Mouse (Mus musculus) ZHBTc4 (cell line): Measurements from ENCODE around the gene Sap30.
"Not testable (repeated sequence)": the region's sequence is repeated elsewhere in the genome, so short reads cannot be mapped to it uniquely, and the experiment has no call there.

Experiments used
- DNase-seq: peaks from one replicate; pipeline ENCODE4 v3.0.0-alpha.2; 2011; ENCODE audit warnings: low read depth, low spot score

Sap30 gene

DNA sequence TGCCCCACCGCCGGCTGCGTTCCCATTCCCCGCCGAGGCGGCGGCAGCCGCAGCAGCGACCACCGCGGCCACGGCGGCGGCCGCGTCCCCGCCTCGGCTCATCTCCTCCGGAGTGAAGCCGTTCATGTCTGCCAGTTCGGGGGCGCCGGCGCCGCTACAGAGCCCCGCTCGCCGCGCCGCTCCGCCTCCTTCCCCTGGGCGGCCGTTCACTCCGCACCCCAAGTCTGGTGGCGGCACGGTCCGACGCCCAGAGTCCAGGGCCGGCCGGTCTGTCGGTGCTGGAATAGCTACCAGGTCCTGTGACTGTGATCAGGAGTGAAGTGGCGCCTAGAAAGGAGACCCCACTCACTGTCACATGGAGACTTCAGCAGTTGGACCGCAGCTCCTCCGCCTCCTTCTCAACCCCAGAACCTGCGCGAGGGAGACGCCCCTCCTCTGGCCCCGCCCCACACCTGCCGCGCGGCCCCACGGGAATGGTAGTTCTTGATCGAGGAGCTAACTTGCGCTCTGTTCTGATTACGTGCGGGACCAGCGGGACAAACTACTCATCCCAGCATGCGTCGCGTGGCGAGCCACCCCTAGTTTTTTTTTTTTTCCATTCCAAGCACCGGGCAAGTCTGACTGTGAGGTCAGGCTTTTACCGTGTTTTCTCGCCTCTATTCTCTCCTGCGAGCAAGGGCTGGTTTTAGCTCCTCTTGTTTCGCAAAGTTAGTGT lies at the start of gene Sap30:
Gene Sap30 (minus strand): TSS at position 420 of the 715 bp plus-strand sequence.
- peak; percentile 99 for DNase-seq

DNA sequence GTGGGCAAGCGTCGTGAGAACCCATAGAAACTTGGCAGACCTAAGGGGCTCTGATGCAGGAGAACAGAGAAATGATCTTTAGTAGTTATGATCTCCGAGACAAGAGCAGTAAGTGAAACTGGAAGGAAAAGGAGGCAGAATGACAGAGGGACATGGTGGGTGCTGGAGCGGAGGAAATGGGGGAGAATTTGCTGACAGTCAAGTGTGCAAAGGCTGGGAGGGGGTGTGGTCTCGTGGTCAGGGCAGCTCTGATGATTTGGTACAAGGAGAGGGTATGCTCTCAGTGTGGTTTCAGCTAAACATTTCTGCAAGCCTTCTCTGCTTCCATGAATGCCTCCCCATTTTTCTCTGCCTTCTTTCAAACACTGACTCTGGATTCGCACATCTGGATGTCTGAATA lies 48.5 kb upstream of the Sap30 start:
- no peak for DNase-seq

DNA sequence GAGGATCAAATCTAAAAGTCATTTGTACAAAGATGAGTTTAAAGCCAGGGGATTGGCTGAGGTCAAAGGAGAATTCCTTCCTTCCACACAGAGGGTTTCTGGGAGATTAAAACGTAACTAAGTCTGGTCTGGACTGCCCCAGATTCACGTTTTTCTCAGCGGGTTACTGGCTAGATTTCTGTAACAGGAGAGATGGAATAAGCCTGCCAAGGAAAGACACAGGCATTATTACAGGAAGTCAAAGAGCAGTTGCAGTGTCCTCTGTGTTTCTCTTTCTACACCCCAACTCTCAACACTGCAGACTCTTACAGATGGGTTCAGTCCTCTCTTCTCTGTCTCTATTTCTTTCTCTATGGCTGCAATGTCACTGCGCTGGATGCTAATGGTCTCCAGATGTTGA lies 46.8 kb upstream of the Sap30 start:
- DNase-seq: no peak

DNA sequence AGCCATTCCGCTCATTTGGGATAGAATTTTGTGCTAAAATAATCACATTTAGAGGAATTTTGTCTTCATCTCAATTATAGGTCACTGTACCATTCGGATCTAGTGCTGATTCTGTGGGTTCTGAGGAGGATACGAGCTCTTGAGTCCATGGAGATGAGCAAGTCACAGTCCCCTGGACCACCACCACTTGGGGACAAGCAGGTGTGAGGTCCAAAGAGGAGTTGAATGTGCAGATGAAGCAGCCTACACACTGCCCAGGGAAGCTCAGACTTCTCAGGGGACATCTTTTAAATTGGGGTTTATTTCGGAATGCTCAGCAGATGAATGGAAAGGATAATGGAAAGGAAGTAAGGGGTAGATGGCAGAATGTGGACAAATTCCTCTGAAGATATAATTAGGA lies 45.4 kb upstream of the Sap30 start:
- DNase-seq: no peak

DNA sequence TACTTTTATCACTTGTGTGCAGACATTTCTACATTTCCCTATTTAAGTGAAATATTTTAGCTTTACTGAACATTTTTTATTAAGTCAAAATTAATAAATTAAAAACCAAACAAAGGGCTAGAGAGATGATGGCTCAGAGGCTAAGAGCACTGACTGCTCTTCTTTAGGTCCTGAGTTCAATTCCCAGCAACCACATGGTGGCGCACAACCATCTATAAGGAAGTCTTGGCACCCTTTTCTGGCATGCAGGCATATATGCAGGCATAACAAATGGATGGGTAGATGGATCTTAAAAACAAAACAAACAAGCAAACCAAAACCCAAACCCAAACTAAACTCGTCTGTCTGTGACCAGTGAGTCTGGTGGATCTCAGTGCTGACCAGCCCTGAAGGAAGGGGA lies 44.6 kb upstream of the Sap30 start:
- no peak for DNase-seq

DNA sequence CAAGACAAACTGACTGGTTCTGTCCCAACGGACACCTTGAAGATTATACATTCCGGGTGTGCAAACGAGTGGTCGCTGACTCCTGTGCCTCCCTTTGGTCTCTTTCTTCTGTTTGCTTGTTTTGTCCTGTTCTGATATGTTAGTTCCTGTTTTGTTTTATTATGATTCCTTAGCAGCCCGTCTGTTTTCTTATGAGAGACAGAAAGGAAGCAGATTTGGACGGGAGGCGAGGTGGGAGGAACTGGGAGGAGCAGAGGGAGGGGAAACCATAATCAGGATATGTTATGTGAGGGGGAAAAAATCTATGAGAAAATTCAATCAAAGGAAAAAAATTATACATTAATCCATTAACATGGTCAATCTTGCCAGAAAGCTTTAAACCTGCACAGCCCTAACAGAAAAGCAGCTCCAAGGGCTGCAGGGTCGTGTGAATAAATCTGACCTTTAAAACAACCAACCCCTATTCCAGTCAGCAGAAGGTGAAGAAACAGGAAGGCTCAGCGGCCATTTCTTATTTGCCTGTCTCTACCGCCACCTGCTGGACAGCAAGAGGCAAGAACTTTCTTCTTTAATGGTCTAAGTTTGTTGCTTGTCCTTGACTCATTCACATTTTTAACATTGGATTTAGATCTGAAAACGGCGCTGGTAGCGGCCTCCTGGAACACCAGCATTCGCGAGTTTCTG lies 43.1 kb upstream of the Sap30 start:
- peak; percentile 90 for DNase-seq

DNA sequence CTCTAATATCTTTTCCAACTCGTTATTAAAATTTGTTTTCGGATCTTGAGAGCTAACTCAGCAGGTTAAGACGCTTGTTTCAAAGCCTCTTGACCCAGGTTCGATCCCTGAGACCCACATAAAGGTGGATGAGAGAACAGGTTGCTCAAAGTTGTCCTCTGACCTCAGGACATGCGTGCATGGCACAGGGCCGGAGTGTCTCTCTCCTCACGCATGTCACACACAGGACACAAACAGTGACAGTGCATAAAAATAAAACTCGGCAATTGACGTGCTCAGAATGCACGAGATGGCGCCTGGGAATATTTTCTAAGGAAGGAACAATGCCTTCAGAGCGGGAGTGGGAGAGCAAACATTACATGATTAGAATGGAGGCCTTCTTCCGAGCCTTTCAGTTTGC lies 42.6 kb upstream of the Sap30 start:
- DNase-seq: no peak

DNA sequence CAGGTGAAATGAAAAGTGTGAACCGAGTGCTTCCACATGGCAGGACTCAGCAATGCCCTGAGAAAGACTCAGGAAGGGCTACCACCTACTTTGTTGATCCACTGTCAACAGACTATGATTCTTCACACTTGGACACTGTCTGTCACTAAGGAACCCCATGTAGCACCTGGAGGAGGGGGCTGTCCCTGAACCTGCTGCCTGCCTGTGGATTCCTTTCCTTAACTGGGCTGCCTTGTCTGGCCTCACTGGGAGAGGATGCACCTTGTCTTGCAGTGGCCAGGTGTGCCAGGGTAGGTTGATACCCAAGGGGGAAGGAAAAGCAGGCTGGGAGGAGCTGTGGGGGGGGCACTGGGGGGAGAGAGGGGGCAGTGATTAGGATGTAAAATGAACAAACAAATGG lies 40.4 kb upstream of the Sap30 start:
- DNase-seq: no peak

DNA sequence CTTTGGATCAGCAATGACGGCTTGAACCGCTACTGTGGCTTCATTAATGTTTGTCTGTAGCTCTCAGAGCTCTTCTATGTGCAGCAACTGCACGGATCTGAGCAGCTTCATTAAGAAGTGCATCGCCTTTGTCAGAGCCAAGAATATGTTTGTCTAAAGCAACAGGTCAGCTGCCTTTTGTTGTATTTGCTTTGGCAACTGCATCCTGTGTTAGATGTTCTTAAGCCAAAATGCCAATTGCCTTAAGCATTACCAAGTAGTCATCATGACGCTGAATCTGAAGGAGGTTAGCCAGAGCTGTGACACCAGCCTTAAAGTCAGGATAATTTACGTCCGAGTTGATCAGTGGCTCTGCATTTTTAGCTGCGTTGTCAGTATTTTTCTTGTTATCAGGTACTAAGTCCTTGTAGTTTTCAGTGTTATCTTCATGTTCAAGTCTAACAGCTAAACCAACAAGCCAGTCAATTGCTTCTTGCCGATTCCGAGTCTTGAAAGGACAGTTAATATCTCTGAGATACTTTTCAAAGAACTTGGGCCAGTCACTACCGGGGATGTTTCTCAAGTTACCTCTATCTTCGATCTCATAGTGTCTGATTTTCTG lies 32.6 kb upstream of the Sap30 start:
- DNase-seq: peak; percentile 35

DNA sequence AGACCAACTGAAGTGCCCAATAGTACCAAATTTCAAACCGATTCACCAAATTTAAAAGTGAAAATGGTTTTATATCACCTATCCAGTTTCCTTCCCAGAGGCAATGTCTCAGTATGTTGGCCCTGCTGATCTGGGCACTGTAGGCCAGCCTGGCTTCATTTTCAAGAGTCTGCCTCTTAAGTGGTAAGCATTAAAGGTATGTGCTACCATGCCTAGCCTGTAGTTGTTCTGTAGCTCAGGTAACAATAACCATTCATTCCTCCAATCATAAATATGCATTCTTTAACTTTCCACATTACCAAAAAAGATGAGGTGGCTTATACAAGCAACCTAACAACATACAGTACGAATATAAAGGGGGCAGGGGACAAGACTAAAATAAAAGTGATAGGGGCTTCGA lies 30.1 kb upstream of the Sap30 start:
- DNase-seq: no peak

DNA sequence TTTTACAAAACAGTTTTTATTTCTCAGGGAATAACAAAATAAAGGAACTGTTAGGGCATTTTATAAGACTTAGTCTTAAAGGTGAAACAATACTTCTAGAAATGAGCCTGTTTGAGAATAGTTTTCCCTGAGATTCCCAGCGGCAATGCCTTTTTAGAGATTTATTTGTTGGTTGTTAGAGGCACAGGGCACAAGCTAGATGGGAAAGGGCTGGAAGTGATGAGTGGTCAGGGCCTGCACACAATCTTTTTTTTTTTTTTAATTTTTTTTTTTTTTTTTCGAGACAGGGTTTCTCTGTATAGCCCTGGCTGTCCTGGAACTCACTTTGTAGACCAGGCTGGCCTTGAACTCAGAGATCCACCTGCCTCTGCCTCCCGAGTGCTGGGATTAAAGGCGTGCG lies 29.0 kb upstream of the Sap30 start:
- DNase-seq: not testable (repeated sequence)

DNA sequence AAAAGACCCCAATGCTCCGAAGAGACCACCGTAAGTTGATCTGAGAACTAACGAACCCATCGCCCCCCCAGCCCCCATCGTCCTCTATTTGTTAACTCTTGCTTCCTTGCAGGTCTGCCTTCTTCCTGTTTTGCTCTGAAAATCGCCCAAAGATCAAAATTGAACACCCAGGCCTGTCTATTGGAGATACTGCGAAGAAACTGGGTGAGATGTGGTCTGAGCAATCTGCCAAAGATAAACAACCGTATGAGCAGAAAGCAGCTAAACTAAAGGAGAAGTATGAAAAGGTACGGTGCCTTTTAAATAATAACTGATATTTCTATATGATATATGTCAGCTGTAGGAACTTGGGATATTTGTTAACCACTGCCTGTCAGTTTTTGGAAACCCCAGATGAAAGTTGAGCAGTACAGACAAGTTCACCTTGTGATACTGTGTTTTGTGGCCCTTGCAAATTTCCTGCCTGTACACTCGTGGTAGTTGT lies 25.6 kb upstream of the Sap30 start:
- DNase-seq: not testable (repeated sequence)

DNA sequence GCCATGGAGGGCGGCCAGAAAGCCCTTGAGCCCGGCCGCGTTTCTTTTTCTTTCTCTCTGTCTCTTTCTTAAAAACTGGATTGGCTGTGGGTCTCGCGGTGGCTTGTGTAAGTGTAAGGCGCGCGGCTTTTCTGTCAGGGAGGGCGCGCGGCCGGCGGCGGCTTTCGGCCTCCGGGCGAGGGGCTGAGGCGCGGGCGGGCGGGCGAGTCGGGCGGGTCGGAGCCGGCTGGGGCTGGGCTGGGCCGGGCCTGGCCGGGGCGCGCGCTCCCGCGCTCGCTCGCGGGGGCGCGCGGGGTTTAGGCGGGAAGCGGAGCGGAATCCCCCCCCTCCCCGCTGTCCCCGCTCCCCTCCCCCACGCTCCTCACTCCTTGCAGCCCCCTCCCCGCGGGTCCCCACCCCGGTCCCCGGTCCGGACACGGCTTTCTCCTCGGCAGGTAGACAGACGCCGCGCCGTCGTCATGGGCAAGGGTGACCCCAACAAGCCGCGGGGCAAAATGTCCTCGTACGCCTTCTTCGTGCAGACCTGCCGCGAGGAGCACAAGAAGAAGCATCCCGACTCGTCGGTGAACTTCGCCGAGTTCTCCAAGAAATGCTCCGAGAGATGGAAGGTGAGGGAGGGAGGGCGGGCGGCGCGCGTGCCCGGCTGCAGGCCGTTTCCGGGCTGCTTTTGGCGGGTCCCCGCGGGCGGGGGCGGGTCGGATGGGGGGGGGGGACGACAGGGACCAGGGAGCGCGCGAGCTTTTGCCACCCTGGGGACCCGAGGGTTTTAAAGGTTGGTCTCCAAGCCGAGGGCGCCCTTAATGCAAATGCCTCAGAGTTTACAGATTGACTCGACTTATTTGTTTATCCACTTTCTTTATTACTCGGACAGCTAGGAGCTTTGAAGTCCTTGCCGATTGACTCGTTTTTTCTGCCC lies 24.7 kb upstream of the Sap30 start:
- peak; percentile 71 for DNase-seq

DNA sequence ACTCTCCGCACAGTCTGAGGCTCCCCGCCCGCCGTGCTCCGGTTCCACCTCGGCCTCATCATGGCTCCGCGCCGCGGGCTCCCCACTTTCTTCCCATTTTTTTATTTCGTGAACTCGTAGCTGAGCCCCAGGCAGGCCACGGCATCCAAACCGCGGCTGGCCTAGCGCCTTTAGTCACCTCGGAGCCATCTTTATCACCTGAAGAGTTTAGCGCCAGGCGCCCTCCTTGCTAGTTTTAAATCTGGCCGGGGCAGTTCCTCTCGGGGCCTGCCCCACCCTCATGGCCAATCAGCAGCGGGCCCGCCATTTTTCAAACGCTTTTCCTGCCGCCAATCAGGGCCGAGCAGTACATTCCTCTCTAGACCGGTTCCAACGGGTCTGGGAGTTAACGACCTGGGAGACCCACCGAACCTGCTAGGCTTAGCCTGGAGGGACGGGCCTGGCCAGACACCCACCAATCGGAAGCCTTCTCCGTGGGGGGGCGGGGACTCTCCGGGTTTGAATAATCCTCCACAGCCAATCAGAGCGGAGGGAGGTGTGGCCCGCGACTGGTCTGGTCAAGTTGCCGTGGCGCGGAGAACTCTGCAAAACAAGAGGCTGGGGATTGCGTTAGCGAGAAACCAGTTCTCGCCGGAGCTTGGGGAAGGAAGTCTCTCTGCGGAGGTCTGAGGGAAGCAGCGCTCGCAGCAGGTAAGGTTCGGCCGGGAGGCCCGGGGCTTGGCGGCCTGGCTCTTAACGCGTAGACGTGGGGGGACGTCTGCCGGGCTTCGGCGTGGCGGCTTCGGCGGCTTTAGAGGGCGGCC lies 23.9 kb upstream of the Sap30 start, which contains the start of gene Hmgb2:
Gene Hmgb2 (plus strand): TSS at position 592 of the 803 bp plus-strand sequence.
- DNase-seq: peak; percentile 100

DNA sequence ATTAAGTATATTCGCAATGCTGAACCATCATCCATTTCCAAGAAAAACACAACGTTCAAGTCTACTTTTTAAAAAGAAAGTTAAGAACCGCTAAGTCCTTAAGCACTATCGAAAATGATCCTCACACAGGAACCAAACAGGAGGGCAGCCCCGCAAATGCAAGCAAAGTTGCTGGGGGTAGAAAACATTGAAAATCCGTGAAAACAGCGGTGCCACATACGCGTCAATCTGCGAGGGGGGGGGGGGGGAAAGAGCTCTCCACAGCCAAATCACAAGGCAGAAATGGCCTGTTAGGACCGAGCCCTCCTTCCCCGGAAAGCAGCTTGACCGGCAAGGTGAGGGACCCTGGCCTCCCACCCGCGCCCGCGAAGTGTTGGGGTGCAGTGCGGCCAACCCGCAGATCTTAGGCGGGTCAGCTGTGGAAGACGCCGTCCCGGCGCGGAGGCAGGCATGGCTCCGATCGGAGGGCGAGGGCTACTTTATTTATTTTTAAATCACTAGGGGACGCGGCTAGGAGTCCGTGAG lies 23.2 kb upstream of the Sap30 start:
- no peak for DNase-seq

DNA sequence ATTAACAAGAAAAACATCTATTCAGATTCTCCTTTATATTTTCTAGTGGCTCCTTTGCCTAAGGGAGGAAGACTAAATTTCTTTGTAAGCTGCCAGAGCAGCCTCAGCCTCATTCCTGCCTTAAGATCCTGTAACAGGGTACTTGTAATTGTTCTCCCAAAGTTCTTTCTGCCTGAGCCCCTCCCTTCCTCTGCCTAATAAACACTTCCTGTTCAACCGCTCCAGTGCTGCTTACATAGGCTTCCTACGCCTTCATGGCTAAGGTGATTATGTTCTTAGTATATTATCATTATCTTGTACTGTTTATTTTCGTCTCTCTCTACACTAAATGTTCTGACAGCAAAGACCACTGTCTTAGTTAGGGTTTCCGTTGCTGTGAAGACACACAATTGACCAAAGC lies 21.0 kb upstream of the Sap30 start:
- DNase-seq: no peak

DNA sequence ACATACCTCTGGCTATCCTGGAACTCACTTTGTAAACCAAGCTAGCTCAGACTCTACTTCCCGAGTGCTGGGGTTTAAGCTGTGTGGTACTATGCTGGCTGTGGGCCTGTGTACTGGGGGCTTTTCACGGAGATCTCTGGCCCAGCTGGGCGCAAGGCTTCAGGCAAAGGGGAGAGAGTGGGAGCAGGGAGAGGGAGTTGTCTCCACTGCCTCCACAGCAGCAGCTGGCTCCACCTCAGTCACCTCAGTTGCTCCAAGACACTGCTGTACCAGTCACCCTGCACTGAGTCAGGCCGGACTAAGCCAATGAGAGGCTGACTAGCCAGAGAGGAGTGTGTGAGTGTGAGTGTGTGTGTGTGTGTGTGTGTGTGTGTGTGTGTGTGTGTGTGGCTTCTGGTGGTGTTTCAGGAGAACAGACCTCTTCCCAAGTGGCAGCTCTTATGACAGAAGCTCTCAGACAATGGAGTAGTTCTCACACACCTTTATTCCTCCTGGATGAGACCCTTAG lies 19.9 kb upstream of the Sap30 start:
- no peak for DNase-seq

DNA sequence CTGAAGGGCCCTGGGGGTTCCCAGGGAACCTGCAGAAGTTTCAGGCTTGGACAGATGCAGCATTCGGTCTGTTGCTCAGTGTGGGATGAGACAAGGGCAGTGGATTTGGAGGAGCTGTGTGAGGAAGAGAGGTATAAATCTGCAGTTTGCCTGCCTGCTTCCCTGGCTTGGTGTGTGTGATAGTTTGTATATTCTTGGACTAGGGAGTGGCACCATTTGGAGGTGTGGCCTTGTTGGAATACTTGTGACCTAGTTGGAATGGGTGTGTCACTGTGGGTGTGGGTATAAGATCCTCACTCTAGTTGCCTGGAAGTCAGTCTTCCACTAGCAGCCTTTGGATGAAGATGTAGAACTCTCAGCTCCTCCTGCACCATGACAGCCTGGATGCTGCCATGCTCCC lies 17.8 kb upstream of the Sap30 start:
- DNase-seq: peak; percentile 65

DNA sequence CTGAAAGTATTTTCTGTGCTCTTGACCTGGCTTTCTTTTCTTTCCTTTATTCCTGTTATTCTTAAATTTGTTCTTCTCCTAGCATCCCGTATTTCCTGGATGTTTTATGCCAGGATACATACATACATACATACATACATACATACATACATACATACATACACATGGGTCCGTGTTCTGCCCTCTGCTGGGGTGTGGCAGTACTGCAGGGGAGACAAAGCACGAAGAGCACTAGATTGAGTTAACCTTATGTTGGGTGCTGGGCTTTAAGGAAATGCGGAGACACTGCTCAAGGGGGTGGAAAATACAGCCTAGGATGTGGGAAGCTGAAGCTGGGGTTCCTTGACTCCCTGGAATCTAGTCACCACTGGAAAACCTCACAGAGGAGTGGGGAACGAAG lies 16.0 kb upstream of the Sap30 start:
- DNase-seq: peak; percentile 84

DNA sequence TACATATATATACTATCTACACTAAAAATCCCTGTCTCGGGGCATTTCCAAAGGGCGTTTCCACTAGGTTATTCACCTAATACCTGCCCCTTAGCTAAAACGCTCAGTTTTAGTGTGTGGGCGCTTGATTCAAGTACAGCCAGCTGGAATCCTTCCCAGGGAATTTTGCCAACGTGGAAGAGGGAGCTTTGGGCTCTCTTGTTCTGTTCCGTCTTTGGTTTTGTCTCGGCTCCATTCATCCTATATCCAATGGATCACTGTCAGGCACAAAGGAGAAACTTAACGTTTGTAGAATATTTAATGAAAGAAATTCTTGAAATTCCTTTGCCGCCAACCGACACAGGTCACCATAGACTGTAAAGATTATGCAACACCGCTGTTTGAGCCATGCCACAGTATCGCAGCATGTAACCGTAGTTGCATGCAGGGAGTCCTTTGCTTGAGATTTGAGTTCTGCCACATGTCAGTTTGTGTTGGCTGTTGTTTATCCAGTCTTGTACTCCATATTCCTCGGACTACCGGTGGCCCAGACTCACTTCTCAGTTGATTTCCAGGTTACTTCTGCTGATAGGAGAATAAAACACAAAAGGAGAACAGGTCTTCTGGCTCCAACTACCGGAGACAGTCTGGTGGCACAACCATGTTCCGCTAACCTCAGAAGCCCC lies 11.3 kb upstream of the Sap30 start:
- peak; percentile 78 for DNase-seq
